Mouse (Mus musculus): Measurements from ENCODE around the gene Grik2. TPM values are rescaled to one million over a fixed set of nuclear protein-coding genes. Genes with fewer than 3 reads are reported as not detected.

Gene Grik2
- polyA plus RNA-seq, 1 experiment from 2014 or later, result 6.5 TPM

GRCm38 (mm10) chr10:49785477-49785876, 3.1 kb downstream of the Grik2 start:
- Histone ChIP-seq H3K27ac (ENCODE audit: low read depth, low read length) (no peak overlapping the region), H3K4me1 (ENCODE audit: control insufficient read depth, insufficient read depth, low read length) (no peaks in the 10 kb centered on the region), H3K4me3 (ENCODE audit: low read length) (no peak overlapping the region), H3K9ac (ENCODE audit: low read depth, low read length) (no peak overlapping the region), H3K36me3 (ENCODE audit: control insufficient read depth, insufficient read depth, low read length) (no peaks in the 10 kb centered on the region), H3K4me2 (replicated peaks; ENCODE audit: low read depth, low read length) (no peak overlapping the region), H3K9me3 (ENCODE audit: control insufficient read depth, low read length) (no peaks in the 10 kb centered on the region), H3K27me3 (ENCODE audit: control insufficient read depth, insufficient read depth, low read length) (peaks cover 17% of the 10 kb centered on the region; the same call in 1 of the 2 replicates)
- no peak for ATAC-seq (ENCODE audit: low FRiP score, low TSS enrichment)
- WGBS, result 49% methylated on average over 2 of the region's 2 CpGs

- H3K27me3 ChIP-seq (ENCODE audit: control insufficient read depth, insufficient read depth, low read length), result peaks cover 17% of the 10 kb centered on the region; the same call in 1 of the 2 replicates
- H3K9me3 ChIP-seq (ENCODE audit: control insufficient read depth, low read length), result no peaks in the 10 kb centered on the region
- H3K27ac ChIP-seq (ENCODE audit: low read depth, low read length), result no peak overlapping the region
- no peaks in the 10 kb centered on the region for H3K36me3 ChIP-seq (ENCODE audit: control insufficient read depth, insufficient read depth, low read length)
- H3K9ac ChIP-seq (ENCODE audit: low read depth, low read length), result no peak overlapping the region
- no peaks in the 10 kb centered on the region for H3K4me1 ChIP-seq (ENCODE audit: control insufficient read depth, insufficient read depth, low read length)
- no peak overlapping the region for H3K4me3 ChIP-seq (ENCODE audit: low read length)
- ATAC-seq (ENCODE audit: low FRiP score, low TSS enrichment), result no peak
- WGBS, result 9% methylated on average over 2 of the region's 2 CpGs
- no peak overlapping the region for H3K4me2 ChIP-seq (replicated peaks; ENCODE audit: low read depth, low read length)
Observed at GRCm38 (mm10) chr10:49784831-49785230, 3.7 kb downstream of the Grik2 start.

- Histone ChIP-seq H3K4me1 (ENCODE audit: control insufficient read depth, insufficient read depth, low read length) (no peaks in the 10 kb centered on the region), H3K27me3 (ENCODE audit: control insufficient read depth, insufficient read depth, low read length) (peaks cover 13% of the 10 kb centered on the region; the same call in 1 of the 2 replicates), H3K27ac (ENCODE audit: low read depth, low read length) (no peak overlapping the region), H3K4me2 (replicated peaks; ENCODE audit: low read depth, low read length) (peak overlapping the region; percentile 91), H3K4me3 (ENCODE audit: low read length) (peak overlapping the region; percentile 48), H3K9me3 (ENCODE audit: control insufficient read depth, low read length) (no peaks in the 10 kb centered on the region), H3K36me3 (ENCODE audit: control insufficient read depth, insufficient read depth, low read length) (no peaks in the 10 kb centered on the region), H3K9ac (ENCODE audit: low read depth, low read length) (peak overlapping the region; percentile 45)
- under 1% methylated on average over 44 of the region's 44 CpGs for WGBS
- ATAC-seq (ENCODE audit: low FRiP score, low TSS enrichment), result peak; percentile 82
Observed at GRCm38 (mm10) chr10:49782741-49783691, 5.5 kb downstream of the Grik2 start.

GRCm38 (mm10) chr10:49782061-49782460, 6.5 kb downstream of the Grik2 start:
- Histone ChIP-seq H3K4me2 (replicated peaks; ENCODE audit: low read depth, low read length) (peak overlapping the region; percentile 91), H3K9me3 (ENCODE audit: control insufficient read depth, low read length) (no peaks in the 10 kb centered on the region), H3K36me3 (ENCODE audit: control insufficient read depth, insufficient read depth, low read length) (no peaks in the 10 kb centered on the region), H3K27ac (ENCODE audit: low read depth, low read length) (no peak overlapping the region), H3K4me3 (ENCODE audit: low read length) (peak overlapping the region; percentile 48), H3K9ac (ENCODE audit: low read depth, low read length) (no peak overlapping the region), H3K27me3 (ENCODE audit: control insufficient read depth, insufficient read depth, low read length) (peaks cover 10% of the 10 kb centered on the region; the same call in 1 of the 2 replicates), H3K4me1 (ENCODE audit: control insufficient read depth, insufficient read depth, low read length) (no peaks in the 10 kb centered on the region)
- WGBS, result 0% methylated on average over 7 of the region's 7 CpGs
- no peak for ATAC-seq (ENCODE audit: low FRiP score, low TSS enrichment)

- no peak overlapping the region for H3K4me3 ChIP-seq (ENCODE audit: low read length)
- H3K36me3 ChIP-seq (ENCODE audit: control insufficient read depth, insufficient read depth, low read length), result no peaks in the 10 kb centered on the region
- no peaks in the 10 kb centered on the region for H3K9me3 ChIP-seq (ENCODE audit: control insufficient read depth, low read length)
- H3K9ac ChIP-seq (ENCODE audit: low read depth, low read length), result no peak overlapping the region
- WGBS, result 56% methylated on average over 2 of the region's 2 CpGs
- no peak overlapping the region for H3K4me2 ChIP-seq (replicated peaks; ENCODE audit: low read depth, low read length)
- H3K27me3 ChIP-seq (ENCODE audit: control insufficient read depth, insufficient read depth, low read length), result peaks cover 3% of the 10 kb centered on the region; the same call in 1 of the 2 replicates
- no peak for ATAC-seq (ENCODE audit: low FRiP score, low TSS enrichment)
- no peaks in the 10 kb centered on the region for H3K4me1 ChIP-seq (ENCODE audit: control insufficient read depth, insufficient read depth, low read length)
- H3K27ac ChIP-seq (ENCODE audit: low read depth, low read length), result no peak overlapping the region
Observed at GRCm38 (mm10) chr10:49780430-49780829, 8.1 kb downstream of the Grik2 start.

- Histone ChIP-seq H3K36me3 (ENCODE audit: control insufficient read depth, insufficient read depth, low read length) (no peaks in the 10 kb centered on the region), H3K4me1 (ENCODE audit: control insufficient read depth, insufficient read depth, low read length) (no peaks in the 10 kb centered on the region), H3K27me3 (ENCODE audit: control insufficient read depth, insufficient read depth, low read length) (no peaks in the 10 kb centered on the region), H3K9ac (ENCODE audit: low read depth, low read length) (no peak overlapping the region), H3K4me3 (ENCODE audit: low read length) (no peak overlapping the region), H3K4me2 (replicated peaks; ENCODE audit: low read depth, low read length) (no peak overlapping the region), H3K9me3 (ENCODE audit: control insufficient read depth, low read length) (no peaks in the 10 kb centered on the region), H3K27ac (ENCODE audit: low read depth, low read length) (no peak overlapping the region)
- no peak for ATAC-seq (ENCODE audit: low FRiP score, low TSS enrichment)
Observed at GRCm38 (mm10) chr10:49768897-49769296, 19.7 kb downstream of the Grik2 start.

GRCm38 (mm10) chr10:49767556-49767955, 21.0 kb downstream of the Grik2 start:
- WGBS, result 66% methylated on average over 2 of the region's 2 CpGs
- H3K9ac ChIP-seq (ENCODE audit: low read depth, low read length), result no peak overlapping the region

GRCm38 (mm10) chr10:49762607-49763006, 26.0 kb downstream of the Grik2 start:
- Histone ChIP-seq H3K27ac (ENCODE audit: low read depth, low read length) (no peak overlapping the region), H3K4me2 (replicated peaks; ENCODE audit: low read depth, low read length) (no peak overlapping the region), H3K36me3 (ENCODE audit: control insufficient read depth, insufficient read depth, low read length) (no peaks in the 10 kb centered on the region), H3K9ac (ENCODE audit: low read depth, low read length) (no peak overlapping the region), H3K4me1 (ENCODE audit: control insufficient read depth, insufficient read depth, low read length) (no peaks in the 10 kb centered on the region), H3K27me3 (ENCODE audit: control insufficient read depth, insufficient read depth, low read length) (no peaks in the 10 kb centered on the region), H3K9me3 (ENCODE audit: control insufficient read depth, low read length) (no peaks in the 10 kb centered on the region), H3K4me3 (ENCODE audit: low read length) (no peak overlapping the region)
- ATAC-seq (ENCODE audit: low FRiP score, low TSS enrichment), result no peak
- WGBS, result 68% methylated on average over 2 of the region's 2 CpGs

More at GRCm38 (mm10) chr10:49767556-49767955, 21.0 kb downstream of the Grik2 start:
- Histone ChIP-seq H3K4me2 (replicated peaks; ENCODE audit: low read depth, low read length) (no peak overlapping the region), H3K27me3 (ENCODE audit: control insufficient read depth, insufficient read depth, low read length) (no peaks in the 10 kb centered on the region), H3K4me3 (ENCODE audit: low read length) (no peak overlapping the region), H3K27ac (ENCODE audit: low read depth, low read length) (no peak overlapping the region), H3K4me1 (ENCODE audit: control insufficient read depth, insufficient read depth, low read length) (no peaks in the 10 kb centered on the region), H3K9me3 (ENCODE audit: control insufficient read depth, low read length) (no peaks in the 10 kb centered on the region), H3K36me3 (ENCODE audit: control insufficient read depth, insufficient read depth, low read length) (no peaks in the 10 kb centered on the region)
- ATAC-seq (ENCODE audit: low FRiP score, low TSS enrichment), result no peak

- H3K9ac ChIP-seq (ENCODE audit: low read depth, low read length), result no peak overlapping the region
- no peaks in the 10 kb centered on the region for H3K36me3 ChIP-seq (ENCODE audit: control insufficient read depth, insufficient read depth, low read length)
- H3K4me1 ChIP-seq (ENCODE audit: control insufficient read depth, insufficient read depth, low read length), result no peaks in the 10 kb centered on the region
- no peaks in the 10 kb centered on the region for H3K27me3 ChIP-seq (ENCODE audit: control insufficient read depth, insufficient read depth, low read length)
- no peak overlapping the region for H3K27ac ChIP-seq (ENCODE audit: low read depth, low read length)
- whole genome bisulfite sequencing, result 75% methylated on average over 2 of the region's 2 CpGs
- H3K4me2 ChIP-seq (replicated peaks; ENCODE audit: low read depth, low read length), result no peak overlapping the region
- no peak overlapping the region for H3K4me3 ChIP-seq (ENCODE audit: low read length)
- ATAC-seq (ENCODE audit: low FRiP score, low TSS enrichment), result no peak
- H3K9me3 ChIP-seq (ENCODE audit: control insufficient read depth, low read length), result no peaks in the 10 kb centered on the region
Observed at GRCm38 (mm10) chr10:49751769-49752168, 36.8 kb downstream of the Grik2 start.

All from kidney, embryonic 14.5 days (tissue).